Mouse (Mus musculus) monocyte, adult 5-6 weeks (primary cell): ENCODE data around the gene Plcb3. TPM values are rescaled to one million over a fixed set of nuclear protein-coding genes. Genes with fewer than 3 reads are reported as not detected.

Experiments
- ATAC-seq: fragments of 153-309, 156-312 bp; replicated peaks from 2 replicates; pipeline ENCODE4 v1.8.0; 2017; ENCODE audit warnings: mild to moderate bottlenecking; ENCODE audit not compliant: low TSS enrichment, insufficient number of reproducible peaks, severe bottlenecking, poor library complexity, low FRiP score
- total RNA-seq: library from RNA; stranded (forward); fragments of 200-1000, 200-491, 200-594 nt; gene quantifications from 3 replicates; pipeline ENCODE4 v1.2.3, GENCODE M21; 2017

The Plcb3 gene
- total RNA-seq, 1 experiment from 2014 or later = 17.4 TPM

GRCm38 (mm10) chr19:6912205-6912970, 63.9 kb downstream of the Plcb3 start:
- ATAC-seq = no peak

GRCm38 (mm10) chr19:6911101-6912074, 64.9 kb downstream of the Plcb3 start:
- no peak for ATAC-seq

- ATAC-seq = peak; percentile 21
Observed at GRCm38 (mm10) chr19:6910306-6910705, 66.0 kb downstream of the Plcb3 start.

GRCm38 (mm10) chr19:6909507-6910289, 66.6 kb downstream of the Plcb3 start, which contains the start of the genes Trmt112 and Prdx5:
TSS of gene Trmt112 (plus strand) at chr19:6909698.
TSS of gene Prdx5 (minus strand) at chr19:6910106.
- ATAC-seq = peak; percentile 67

GRCm38 (mm10) chr19:6909021-6909420, 67.2 kb downstream of the Plcb3 start:
- no peak for ATAC-seq

GRCm38 (mm10) chr19:6907811-6908540, 68.3 kb downstream of the Plcb3 start:
- no peak for ATAC-seq

GRCm38 (mm10) chr19:6907094-6907493, 69.2 kb downstream of the Plcb3 start:
- ATAC-seq = no peak

- no peak for ATAC-seq
Observed at GRCm38 (mm10) chr19:6906199-6906598, 70.1 kb downstream of the Plcb3 start.

- ATAC-seq = no peak
Observed at GRCm38 (mm10) chr19:6905498-6906159, 70.6 kb downstream of the Plcb3 start.

GRCm38 (mm10) chr19:6904846-6905245, 71.4 kb downstream of the Plcb3 start:
- no peak for ATAC-seq

- ATAC-seq = no peak
Observed at GRCm38 (mm10) chr19:6903031-6903430, 73.2 kb downstream of the Plcb3 start.

Other genes with a start within 250 kb of the Plcb3 start
- gene Rps6ka4, start 135.8 kb downstream of the Plcb3 start, total RNA-seq = 11.8 to 24.6 TPM (median 20.5 TPM) in 3 replicates
- 92.9 to 171 TPM (median 102 TPM) in 3 replicates for gene Ccdc88b, start 118.3 kb downstream of the Plcb3 start, total RNA-seq
- gene Trmt112, start 66.8 kb downstream of the Plcb3 start, total RNA-seq = 84.5 to 135 TPM (median 85.6 TPM) in 3 replicates
- gene Prdx5, start 66.4 kb downstream of the Plcb3 start, total RNA-seq = 520 to 936 TPM (median 803 TPM) in 3 replicates
- 39.1 to 50.2 TPM (median 46.8 TPM) in 3 replicates for gene Esrra, start 54.7 kb downstream of the Plcb3 start, total RNA-seq
- gene Catsperz, start 51.1 kb downstream of the Plcb3 start, total RNA-seq = not detected in 3 replicates
- gene Kcnk4, start 42.0 kb downstream of the Plcb3 start, total RNA-seq = not detected in 3 replicates
- gene Bad, start 34.6 kb downstream of the Plcb3 start, total RNA-seq = 9.3 to 26.0 TPM (median 10.3 TPM) in 3 replicates
- 13.1 to 16.8 TPM (median 14.2 TPM) in 3 replicates for gene Gpr137, start 34.0 kb downstream of the Plcb3 start, total RNA-seq
- gene Ppp1r14b, start 1.5 kb downstream of the Plcb3 start, total RNA-seq = 31.2 to 34.4 TPM (median 33.6 TPM) in 3 replicates
- 62.9 to 104 TPM (median 63.6 TPM) in 3 replicates for gene Fkbp2, start 4.0 kb upstream of the Plcb3 start, total RNA-seq
- gene Vegfb, start 11.2 kb upstream of the Plcb3 start, total RNA-seq = 0.43 to 3.0 TPM (median 1.8 TPM) in 3 replicates
- gene Dnajc4, start 16.1 kb upstream of the Plcb3 start, total RNA-seq = 20.1 to 34.0 TPM (median 27.0 TPM) in 3 replicates
- 8.8 to 12.2 TPM (median 9.7 TPM) in 3 replicates for gene Nudt22, start 19.6 kb upstream of the Plcb3 start, total RNA-seq
- 2.5 to 5.0 TPM (median 3.0 TPM) in 3 replicates for gene Trpt1, start 19.7 kb upstream of the Plcb3 start, total RNA-seq
- gene Fermt3, start 43.0 kb upstream of the Plcb3 start, total RNA-seq = 265 to 357 TPM (median 285 TPM) in 3 replicates
- gene Stip1, start 63.5 kb upstream of the Plcb3 start, total RNA-seq = 86.9 to 106 TPM (median 100 TPM) in 3 replicates
- gene Macrod1, start 80.3 kb upstream of the Plcb3 start, total RNA-seq = 0.32 to 1.8 TPM in 2 of 3 replicates, not detected in the other
- gene Flrt1, start 129.3 kb upstream of the Plcb3 start, total RNA-seq = 0.10 TPM in 1 of 3 replicates, not detected in the others
- 71.4 to 75.8 TPM (median 73.8 TPM) in 3 replicates for gene Otub1, start 229.8 kb upstream of the Plcb3 start, total RNA-seq
- 236 to 274 TPM (median 246 TPM) in 3 replicates for gene Cox8a, start 241.1 kb upstream of the Plcb3 start, total RNA-seq